Mouse (Mus musculus) MEL (cell line): ENCODE data around the gene Trim10.

Experiments used
- CHD1 ChIP-seq: IDR thresholded peaks from 2 replicates; pipeline ENCODE4 v1.6.1; 2012; ENCODE audit warnings: low read depth, mild to moderate bottlenecking, inconsistent platforms, low read length, improper control_type of control experiment
- CTCF ChIP-seq, 3 experiments: IDR thresholded peaks in 2 of 3; conservative IDR thresholded peaks in 1 of 3; 2 replicates each; pipeline ENCODE4 v1.5.1; 2011 to 2012; ENCODE audit warnings: low read length in 3 of 3, low read depth in 2 of 3, mild to moderate bottlenecking in 2 of 3, improper control_type of control experiment in 1 of 3, inconsistent platforms in 1 of 3, mixed read lengths in 1 of 3, moderate library complexity in 1 of 3; ENCODE audit not compliant: control insufficient read depth in 1 of 3, insufficient read depth in 1 of 3, poor library complexity in 1 of 3, severe bottlenecking in 1 of 3
- EP300 ChIP-seq, 2 experiments: IDR thresholded peaks; 2 replicates each; pipeline ENCODE4 v1.6.1; 2011; ENCODE audit warnings: improper control_type of control experiment in 2 of 2, low read length in 2 of 2, low read depth in 1 of 2, mild to moderate bottlenecking in 1 of 2
- GABPA ChIP-seq: IDR thresholded peaks from 2 replicates; pipeline ENCODE4 v1.6.1; 2012; ENCODE audit warnings: low read depth, mild to moderate bottlenecking, inconsistent platforms, low read length, improper control_type of control experiment, moderate library complexity
- JUND ChIP-seq: IDR thresholded peaks from 2 replicates; pipeline ENCODE4 v1.6.1; 2011; ENCODE audit warnings: low read depth, mild to moderate bottlenecking, improper control_type of control experiment, low read length
- MAZ ChIP-seq: IDR thresholded peaks from 2 replicates; pipeline ENCODE4 v1.6.1; 2012; ENCODE audit warnings: low read depth, mild to moderate bottlenecking, inconsistent platforms, low read length, improper control_type of control experiment
- POLR2A ChIP-seq, 2 experiments: IDR thresholded peaks; 2 replicates each; pipeline ENCODE4 v1.6.1; 2011 to 2012; ENCODE audit warnings: low read length in 2 of 2, mild to moderate bottlenecking in 2 of 2, control low read depth in 1 of 2, improper control_type of control experiment in 1 of 2, low read depth in 1 of 2, moderate library complexity in 1 of 2; ENCODE audit not compliant: control insufficient read depth in 1 of 2, insufficient read depth in 1 of 2, poor library complexity in 1 of 2
- TAL1 ChIP-seq: IDR thresholded peaks from 2 replicates; pipeline ENCODE4 v1.6.1; 2012; ENCODE audit warnings: mild to moderate bottlenecking, inconsistent platforms, low read length, moderate library complexity, mixed read lengths
- TCF12 ChIP-seq: IDR thresholded peaks from 2 replicates; pipeline ENCODE4 v1.6.1; 2014; ENCODE audit warnings: low read depth, mild to moderate bottlenecking, inconsistent platforms, low read length, improper control_type of control experiment, moderate library complexity
- UBTF ChIP-seq: IDR thresholded peaks from 2 replicates; pipeline ENCODE4 v1.6.1; 2012; ENCODE audit warnings: low read depth, mild to moderate bottlenecking, inconsistent platforms, low read length, improper control_type of control experiment, moderate library complexity, borderline replicate concordance; ENCODE audit not compliant: insufficient read depth
- USF1 ChIP-seq: IDR thresholded peaks from 2 replicates; pipeline ENCODE4 v1.6.1; 2014; ENCODE audit warnings: low read depth, mild to moderate bottlenecking, inconsistent platforms, low read length, improper control_type of control experiment, moderate library complexity
- ZNF384 ChIP-seq: IDR thresholded peaks from 2 replicates; pipeline ENCODE4 v1.6.1; 2012; ENCODE audit warnings: low read depth, mild to moderate bottlenecking, inconsistent platforms, low read length, improper control_type of control experiment

GRCm38 (mm10) chr17:36900691-36901090 lies 31.3 kb downstream of the Trim10 start:
- no peak for TF ChIP-seq GABPA
- TF ChIP-seq MAZ = no peak
- no peak for TF ChIP-seq TCF12
- no peak for TF ChIP-seq CHD1
- peak in 2 of 3 experiments; percentile 5 to 32; a peak in 2 of 6 replicates for TF ChIP-seq CTCF (IDR thresholded peaks at IDR 0.05 in 2 of 3, conservative IDR thresholded peaks at IDR 0.05 in 1 of 3; ENCODE audit: control insufficient read depth in 1 of 3, insufficient read depth in 1 of 3, low read depth in 2 of 3, low read length in 3 of 3, poor library complexity in 1 of 3, severe bottlenecking in 1 of 3)
- no peak for TF ChIP-seq EP300 (IDR thresholded peaks at IDR 0.05; ENCODE audit: low read depth in 1 of 2, low read length in 2 of 2)
- TF ChIP-seq USF1 = no peak
- no peak for TF ChIP-seq UBTF
- no peak for TF ChIP-seq ZNF384
- no peak for TF ChIP-seq JUND
- TF ChIP-seq POLR2A (IDR thresholded peaks at IDR 0.05; ENCODE audit: control insufficient read depth in 1 of 2, insufficient read depth in 1 of 2, low read depth in 1 of 2, low read length in 2 of 2, poor library complexity in 1 of 2) = no peak
- no peak for TF ChIP-seq TAL1
